Mouse (Mus musculus): ENCODE measurements around the gene Moap1. TPM values are rescaled to one million over a fixed set of nuclear protein-coding genes. Genes with fewer than 3 reads are reported as not detected.

Gene Moap1
- polyA plus RNA-seq (2015; fragmentation: Nextera tagmentation; extraction: Ambion mirVana): 51.7 and 54.3 TPM in 2 replicates

DNA sequence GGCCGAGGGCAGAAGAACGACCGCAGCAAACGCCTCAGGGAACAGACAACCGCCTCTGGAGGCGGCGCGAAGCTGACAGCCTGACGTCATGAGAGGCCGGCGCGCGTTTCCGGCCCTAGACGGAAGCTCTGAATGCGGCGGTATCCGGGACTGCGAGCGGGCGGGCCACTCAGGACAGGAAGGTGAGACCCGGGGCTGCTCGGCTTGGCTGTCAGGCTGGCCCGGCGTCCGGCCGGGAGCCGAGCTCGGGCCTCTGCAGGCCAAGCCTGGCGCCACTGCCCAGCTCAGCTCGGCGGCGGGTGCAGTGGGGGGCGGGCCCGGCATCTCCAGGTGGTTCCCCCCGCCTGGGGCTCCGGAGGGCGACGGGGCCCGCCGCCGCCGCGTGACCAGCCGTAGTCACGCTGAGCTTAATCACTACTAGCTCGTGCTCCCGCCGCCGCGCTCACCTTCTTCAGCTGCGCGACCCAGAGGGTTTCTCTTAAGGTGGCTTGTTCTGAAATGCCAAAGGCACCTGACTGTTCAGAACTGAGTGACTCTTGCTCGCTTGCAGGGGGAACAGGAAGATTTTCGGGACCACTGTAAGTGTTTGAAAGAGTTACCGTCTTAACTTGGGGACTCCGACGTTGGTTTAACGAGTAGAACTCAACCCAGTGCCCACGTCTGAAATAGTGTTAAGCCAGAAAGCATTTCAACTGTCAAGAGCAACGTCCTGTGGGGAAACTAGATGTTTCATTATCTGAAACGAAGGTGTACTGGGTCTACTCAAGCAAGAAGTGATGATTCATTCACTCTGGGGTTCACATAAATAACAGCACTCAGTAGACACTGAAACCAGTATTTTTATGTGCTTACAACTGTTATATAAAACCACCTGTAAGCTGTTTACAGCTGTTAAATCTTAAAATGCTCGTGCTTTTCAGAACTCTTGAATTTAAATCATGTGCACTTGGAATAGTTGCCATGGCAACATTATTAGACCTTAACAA is at the start of gene Moap1, which contains the start of gene Tmem251:
Moap1 (minus strand) TSS at position 73 of the 986 bp plus-strand sequence.
Tmem251 (plus strand) TSS at position 174 of the 986 bp plus-strand sequence.
- Histone ChIP-seq H3K4me1 (replicated peaks) (peaks cover 30% of the 10 kb centered on the region), H3K9ac (peak within 1 kb of the TSS; percentile 81), H3K4me2 (peak within 1 kb of the TSS; percentile 90), H3K9me3 (no peaks in the 10 kb centered on the region), H3K36me3 (peaks cover 9% of the 10 kb centered on the region), H3K27me3 (no peaks in the 10 kb centered on the region), H3K27ac (peak within 1 kb of the TSS; percentile 91), H3K4me3 (peak within 1 kb of the TSS; percentile 64)
- WGBS: under 1% methylated on average over 63 of the region's 63 CpGs
- peak; percentile 98 for ATAC-seq (ENCODE audit: low FRiP score)

DNA sequence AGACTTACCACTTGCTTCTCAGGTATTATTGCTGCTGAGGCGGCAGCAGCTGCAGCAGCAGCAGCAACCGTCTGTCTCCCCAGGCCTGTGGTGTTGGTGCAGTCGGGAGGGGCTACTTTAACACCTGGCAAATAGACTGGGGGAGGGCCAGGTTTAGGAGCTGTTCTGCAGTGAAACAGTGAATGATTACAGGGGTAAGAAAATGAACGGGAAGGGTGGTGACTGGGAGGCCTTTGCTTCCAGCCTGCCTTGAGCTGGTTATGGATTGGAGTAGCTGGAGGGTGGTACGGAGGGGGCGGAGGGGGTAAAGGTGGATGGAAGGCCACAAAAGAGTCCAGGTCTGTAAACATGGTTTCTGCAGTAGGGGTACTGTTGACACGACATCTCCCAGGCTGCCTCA is 44.5 kb upstream of the Moap1 start:
- Histone ChIP-seq H3K27ac (no peak overlapping the region), H3K4me2 (no peak overlapping the region), H3K36me3 (peaks cover 77% of the 10 kb centered on the region), H3K9ac (no peak overlapping the region), H3K4me3 (no peak overlapping the region), H3K4me1 (replicated peaks) (no peaks in the 10 kb centered on the region), H3K27me3 (no peaks in the 10 kb centered on the region), H3K9me3 (no peaks in the 10 kb centered on the region)
- 93% methylated on average over 7 of the region's 7 CpGs for WGBS
- ATAC-seq (ENCODE audit: low FRiP score): no peak

DNA sequence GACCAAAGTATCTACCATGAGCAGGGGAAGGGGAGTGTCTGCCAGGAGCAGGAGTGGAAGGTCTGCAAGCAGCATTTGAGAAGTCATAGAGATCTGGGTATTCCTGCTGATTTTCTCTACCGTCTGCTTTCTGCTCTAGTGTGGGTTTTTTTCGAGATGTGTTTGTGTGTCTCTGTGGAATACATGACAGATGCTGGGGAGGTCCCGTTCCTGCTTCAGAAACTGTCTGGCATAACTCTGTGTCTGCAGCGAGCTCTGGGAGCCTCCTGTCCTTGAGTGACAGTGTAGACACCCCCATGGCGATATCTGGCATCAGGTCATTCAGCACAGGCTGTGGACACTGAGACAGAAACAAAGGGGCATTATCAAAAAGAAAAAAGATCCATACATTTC is 42.1 kb upstream of the Moap1 start:
- H3K4me2 ChIP-seq: no peak overlapping the region
- no peak overlapping the region for H3K9ac ChIP-seq
- no peaks in the 10 kb centered on the region for H3K27me3 ChIP-seq
- H3K4me1 ChIP-seq (replicated peaks): no peaks in the 10 kb centered on the region
- no peak overlapping the region for H3K4me3 ChIP-seq
- WGBS: 64% methylated on average over 5 of the region's 5 CpGs
- no peaks in the 10 kb centered on the region for H3K9me3 ChIP-seq
- no peak overlapping the region for H3K27ac ChIP-seq
- peaks cover 63% of the 10 kb centered on the region for H3K36me3 ChIP-seq
- no peak for ATAC-seq (ENCODE audit: low FRiP score)

DNA sequence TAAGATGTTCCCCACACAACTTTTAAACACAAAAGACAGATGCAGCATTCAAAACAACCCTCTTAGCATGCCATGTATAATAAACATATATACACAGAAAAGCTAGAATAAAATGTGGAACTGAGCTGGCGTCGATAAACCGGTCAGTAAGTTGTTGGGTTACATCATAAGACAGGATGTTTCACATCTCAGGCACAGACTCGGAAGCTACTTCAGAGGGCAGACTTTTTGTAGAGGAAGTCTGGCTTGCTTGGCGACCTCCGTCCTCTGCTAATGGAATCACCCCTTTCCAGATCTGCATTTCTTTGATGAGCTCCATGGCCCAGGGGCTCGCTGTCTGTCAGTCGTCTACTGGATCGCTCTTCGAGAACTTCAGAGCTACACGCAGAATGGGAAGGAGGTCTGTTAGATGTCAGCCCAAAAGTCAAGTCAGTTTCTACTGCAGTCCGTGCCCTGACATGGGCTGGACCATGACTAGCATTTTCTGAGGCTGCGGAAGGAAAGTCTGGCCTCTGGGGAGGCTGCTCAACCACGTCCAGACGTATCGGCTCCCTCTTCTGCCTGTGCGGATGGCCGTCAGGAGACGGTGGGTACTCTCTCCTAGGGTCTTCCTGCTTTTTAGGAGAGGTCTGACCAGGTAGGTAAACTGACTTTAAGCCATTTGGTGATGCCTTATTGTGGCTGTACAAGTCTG is 41.6 kb upstream of the Moap1 start:
- WGBS: 91% methylated on average over 19 of the region's 19 CpGs
- ATAC-seq (ENCODE audit: low FRiP score): no peak

DNA sequence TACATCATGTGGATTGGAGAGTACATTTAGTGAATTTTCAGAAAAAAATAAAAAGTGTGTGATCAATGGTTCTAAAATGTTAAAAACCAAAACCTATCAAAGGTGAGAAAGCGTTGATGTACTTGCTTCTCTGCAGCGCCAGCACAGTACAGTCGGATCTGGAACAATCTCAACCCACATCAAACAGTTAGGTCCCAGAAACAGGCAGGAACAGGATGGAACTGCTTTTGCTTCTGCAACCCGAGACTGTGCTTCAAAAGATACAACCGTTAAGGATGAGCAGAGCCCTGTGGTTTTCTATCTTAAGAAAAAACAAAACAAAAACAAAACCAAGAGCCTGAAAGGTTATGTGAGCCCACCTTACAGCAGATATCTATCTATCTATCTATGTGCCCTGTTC is 39.4 kb upstream of the Moap1 start:
- ATAC-seq (ENCODE audit: low FRiP score): no peak
- no peak overlapping the region for H3K9ac ChIP-seq
- 94% methylated on average over 5 of the region's 5 CpGs for WGBS
- peaks cover 52% of the 10 kb centered on the region for H3K36me3 ChIP-seq
- H3K27ac ChIP-seq: no peak overlapping the region
- no peak overlapping the region for H3K4me3 ChIP-seq
- no peak overlapping the region for H3K4me2 ChIP-seq
- H3K9me3 ChIP-seq: no peaks in the 10 kb centered on the region
- no peaks in the 10 kb centered on the region for H3K27me3 ChIP-seq
- no peaks in the 10 kb centered on the region for H3K4me1 ChIP-seq (replicated peaks)

More for the DNA sequence above, 41.6 kb upstream of the Moap1 start:
- Histone ChIP-seq H3K4me3 (no peak overlapping the region), H3K27me3 (no peaks in the 10 kb centered on the region), H3K27ac (no peak overlapping the region), H3K9me3 (no peaks in the 10 kb centered on the region), H3K9ac (no peak overlapping the region), H3K4me1 (replicated peaks) (no peaks in the 10 kb centered on the region), H3K36me3 (peaks cover 61% of the 10 kb centered on the region), H3K4me2 (no peak overlapping the region)

DNA sequence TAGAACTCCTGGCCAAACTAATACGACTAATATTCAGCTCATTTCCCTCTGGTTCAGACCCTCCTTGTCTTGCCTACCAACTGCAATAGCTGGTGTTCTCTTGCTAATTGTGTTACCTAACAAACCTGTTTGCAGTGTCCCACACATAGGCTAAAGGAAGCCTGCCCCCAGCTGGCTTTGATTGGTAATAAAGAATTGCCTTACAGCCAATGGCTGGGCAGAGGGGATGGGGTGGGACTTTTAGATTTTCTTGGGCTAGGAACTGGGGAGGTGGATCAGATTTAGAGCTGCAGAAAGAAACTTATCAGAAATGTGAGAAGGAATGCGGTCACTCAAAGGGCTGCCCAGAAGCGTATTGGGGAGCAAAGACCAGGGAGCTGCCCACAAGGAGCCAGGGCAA is 36.0 kb upstream of the Moap1 start:
- no peak overlapping the region for H3K9ac ChIP-seq
- H3K9me3 ChIP-seq: no peaks in the 10 kb centered on the region
- WGBS: 58% methylated on average over 3 of the region's 3 CpGs
- no peak overlapping the region for H3K4me2 ChIP-seq
- no peak overlapping the region for H3K4me3 ChIP-seq
- H3K4me1 ChIP-seq (replicated peaks): no peaks in the 10 kb centered on the region
- H3K36me3 ChIP-seq: peaks cover 53% of the 10 kb centered on the region
- no peaks in the 10 kb centered on the region for H3K27me3 ChIP-seq
- no peak for ATAC-seq (ENCODE audit: low FRiP score)
- H3K27ac ChIP-seq: no peak overlapping the region

DNA sequence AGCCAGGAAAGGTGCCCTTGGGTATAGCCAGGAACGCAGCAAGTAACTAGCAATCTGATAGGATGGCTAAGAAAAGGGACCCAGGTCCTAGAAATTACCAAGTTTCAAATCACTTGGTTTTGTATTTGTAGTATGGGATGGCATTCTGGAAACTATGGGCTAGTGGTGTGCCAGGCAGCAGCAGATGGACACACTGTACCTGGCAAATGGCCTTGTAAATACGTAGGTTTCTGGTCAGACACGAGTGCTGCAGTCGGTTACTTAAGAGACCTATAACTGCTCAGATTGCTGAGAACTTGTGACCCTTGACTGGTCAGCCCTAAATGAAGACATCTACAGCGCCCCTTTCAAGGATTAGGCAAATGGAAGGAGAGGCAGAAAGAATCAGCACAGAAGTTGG is 34.7 kb upstream of the Moap1 start:
- H3K27ac ChIP-seq: no peak overlapping the region
- no peak overlapping the region for H3K9ac ChIP-seq
- H3K27me3 ChIP-seq: no peaks in the 10 kb centered on the region
- 86% methylated on average over 5 of the region's 5 CpGs for WGBS
- H3K4me3 ChIP-seq: no peak overlapping the region
- no peak for ATAC-seq (ENCODE audit: low FRiP score)
- peaks cover 54% of the 10 kb centered on the region for H3K36me3 ChIP-seq
- no peak overlapping the region for H3K4me2 ChIP-seq
- H3K4me1 ChIP-seq (replicated peaks): no peaks in the 10 kb centered on the region
- no peaks in the 10 kb centered on the region for H3K9me3 ChIP-seq

DNA sequence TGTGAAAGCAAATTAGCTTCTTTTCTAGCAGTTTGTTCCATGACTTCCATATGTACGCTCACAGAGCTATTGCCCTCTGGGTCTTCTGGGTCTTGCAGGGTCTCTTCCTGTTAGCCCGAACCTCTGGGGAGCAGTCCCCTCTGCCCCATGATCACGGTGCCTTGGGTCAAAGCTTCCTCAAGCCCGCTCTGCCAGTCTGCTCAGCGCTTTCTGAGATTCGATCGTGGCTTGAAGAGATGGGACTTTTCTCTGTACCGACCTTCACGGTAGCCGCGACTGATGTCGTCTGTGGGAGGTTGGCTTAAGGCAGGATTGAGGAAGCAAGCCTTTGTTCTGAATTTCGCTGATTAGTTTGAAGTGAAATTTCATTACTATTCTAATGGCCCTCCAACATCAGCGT is 32.6 kb upstream of the Moap1 start:
- WGBS: 93% methylated on average over 14 of the region's 14 CpGs
- peaks cover 66% of the 10 kb centered on the region for H3K36me3 ChIP-seq
- H3K9ac ChIP-seq: no peak overlapping the region
- H3K27ac ChIP-seq: no peak overlapping the region
- H3K27me3 ChIP-seq: no peaks in the 10 kb centered on the region
- no peaks in the 10 kb centered on the region for H3K4me1 ChIP-seq (replicated peaks)
- H3K4me3 ChIP-seq: no peak overlapping the region
- no peak for ATAC-seq (ENCODE audit: low FRiP score)
- H3K9me3 ChIP-seq: no peaks in the 10 kb centered on the region
- no peak overlapping the region for H3K4me2 ChIP-seq

DNA sequence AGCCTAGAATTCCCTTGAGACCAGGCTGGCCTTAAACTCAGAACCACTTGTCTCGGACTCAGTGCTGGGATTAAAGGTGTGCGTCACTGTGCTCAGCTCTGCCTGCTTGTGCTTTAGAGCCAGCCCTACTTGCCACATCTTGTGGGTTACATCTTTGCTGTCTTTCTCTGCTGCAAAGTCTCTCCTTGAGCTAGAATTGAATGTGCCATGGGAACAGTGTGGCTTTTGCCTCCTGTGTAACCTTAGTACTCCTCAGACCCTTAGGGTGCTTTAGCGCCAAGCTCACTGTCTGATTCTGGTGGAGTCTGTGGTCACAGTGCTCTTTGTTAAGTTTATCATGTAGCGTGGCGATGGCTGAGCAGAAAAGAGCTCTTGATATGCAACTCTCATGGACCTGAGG is 29.2 kb upstream of the Moap1 start:
- no peak overlapping the region for H3K27ac ChIP-seq
- no peaks in the 10 kb centered on the region for H3K4me1 ChIP-seq (replicated peaks)
- WGBS: 92% methylated on average over 5 of the region's 5 CpGs
- H3K27me3 ChIP-seq: no peaks in the 10 kb centered on the region
- ATAC-seq (ENCODE audit: low FRiP score): no peak
- H3K4me2 ChIP-seq: no peak overlapping the region
- H3K9ac ChIP-seq: no peak overlapping the region
- no peak overlapping the region for H3K4me3 ChIP-seq
- peaks cover 89% of the 10 kb centered on the region for H3K36me3 ChIP-seq
- no peaks in the 10 kb centered on the region for H3K9me3 ChIP-seq

DNA sequence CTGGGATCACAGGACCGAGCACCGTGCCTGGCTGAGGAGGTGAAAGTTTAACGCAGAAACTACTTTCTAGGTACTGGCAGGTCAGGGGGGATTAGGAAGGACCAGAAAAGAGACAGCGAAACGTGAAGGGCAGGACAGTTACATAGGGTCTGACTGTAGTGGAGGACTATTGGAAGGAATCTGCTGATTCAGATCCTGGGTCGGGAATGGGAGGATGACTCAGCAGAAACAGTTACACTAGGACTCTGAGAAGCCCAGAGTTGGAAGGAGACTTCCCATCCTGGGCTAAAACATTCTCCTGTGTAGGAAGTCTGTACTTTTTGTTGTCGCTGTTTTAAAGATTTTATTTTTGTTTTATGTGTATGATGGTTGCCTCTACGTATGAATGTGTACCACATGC is 28.1 kb upstream of the Moap1 start:
- ATAC-seq (ENCODE audit: low FRiP score): no peak
- no peaks in the 10 kb centered on the region for H3K9me3 ChIP-seq
- no peak overlapping the region for H3K9ac ChIP-seq
- H3K4me3 ChIP-seq: no peak overlapping the region
- peaks cover 91% of the 10 kb centered on the region for H3K36me3 ChIP-seq
- H3K4me2 ChIP-seq: no peak overlapping the region
- no peaks in the 10 kb centered on the region for H3K27me3 ChIP-seq
- no peak overlapping the region for H3K27ac ChIP-seq
- no peaks in the 10 kb centered on the region for H3K4me1 ChIP-seq (replicated peaks)
- 95% methylated on average over 8 of the region's 8 CpGs for WGBS

DNA sequence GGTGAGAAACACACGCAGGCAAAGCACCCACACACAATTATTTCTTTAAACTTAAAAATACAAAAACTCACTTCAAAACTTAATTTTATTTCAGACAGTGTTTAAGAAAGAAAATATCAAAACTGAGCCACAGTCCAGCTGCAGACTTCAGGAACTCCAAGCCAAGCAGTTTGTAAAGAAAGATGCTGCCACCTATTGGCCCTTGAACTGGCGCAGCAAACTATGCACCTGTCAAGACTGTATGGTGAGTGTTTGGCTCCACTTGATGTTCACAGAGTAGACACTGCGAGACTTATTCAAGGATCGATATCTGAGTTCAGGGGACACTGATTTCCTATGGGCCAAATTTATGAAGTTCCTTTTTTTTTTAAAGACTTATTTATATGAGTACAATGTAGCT is 25.5 kb upstream of the Moap1 start:
- no peak overlapping the region for H3K4me3 ChIP-seq
- no peaks in the 10 kb centered on the region for H3K9me3 ChIP-seq
- H3K9ac ChIP-seq: no peak overlapping the region
- H3K4me2 ChIP-seq: no peak overlapping the region
- H3K4me1 ChIP-seq (replicated peaks): no peaks in the 10 kb centered on the region
- H3K27me3 ChIP-seq: no peaks in the 10 kb centered on the region
- 95% methylated on average over 4 of the region's 4 CpGs for WGBS
- no peak for ATAC-seq (ENCODE audit: low FRiP score)
- H3K36me3 ChIP-seq: peaks cover 88% of the 10 kb centered on the region
- no peak overlapping the region for H3K27ac ChIP-seq

DNA sequence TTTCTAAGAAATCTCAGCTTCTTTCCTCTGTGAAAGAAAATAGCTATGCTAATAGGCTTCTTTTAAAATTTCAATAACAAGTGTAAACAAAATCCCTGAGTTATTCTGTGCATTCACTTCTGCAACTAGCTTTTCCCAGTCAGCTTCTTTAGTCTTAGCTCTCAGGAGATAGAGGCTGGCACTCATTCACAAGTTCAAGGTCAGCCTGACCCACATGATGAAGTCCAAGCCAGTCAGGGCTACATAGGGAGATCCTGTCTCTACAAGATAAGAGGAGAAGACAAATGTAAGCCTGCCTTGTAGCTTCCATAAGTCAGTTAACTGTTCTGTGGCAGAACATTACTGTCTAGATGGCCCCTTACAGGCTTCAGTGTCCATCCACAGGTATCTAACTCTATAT is 20.2 kb upstream of the Moap1 start:
- peaks cover 51% of the 10 kb centered on the region for H3K36me3 ChIP-seq
- H3K4me3 ChIP-seq: no peak overlapping the region
- H3K9ac ChIP-seq: no peak overlapping the region
- H3K4me1 ChIP-seq (replicated peaks): peaks cover 15% of the 10 kb centered on the region
- H3K27ac ChIP-seq: no peak overlapping the region
- no peak for ATAC-seq (ENCODE audit: low FRiP score)
- H3K4me2 ChIP-seq: no peak overlapping the region
- no peaks in the 10 kb centered on the region for H3K27me3 ChIP-seq
- no peaks in the 10 kb centered on the region for H3K9me3 ChIP-seq
